Mouse (Mus musculus): ENCODE measurements around the gene Efcab6. TPM values are rescaled to one million over a fixed set of nuclear protein-coding genes. Genes with fewer than 3 reads are reported as not detected.
A peak's percentile ranks its signal among the peaks of the same experiment; 100 is the strongest.

Efcab6 gene
- polyA plus RNA-seq, 1 experiment, result not detected

DNA sequence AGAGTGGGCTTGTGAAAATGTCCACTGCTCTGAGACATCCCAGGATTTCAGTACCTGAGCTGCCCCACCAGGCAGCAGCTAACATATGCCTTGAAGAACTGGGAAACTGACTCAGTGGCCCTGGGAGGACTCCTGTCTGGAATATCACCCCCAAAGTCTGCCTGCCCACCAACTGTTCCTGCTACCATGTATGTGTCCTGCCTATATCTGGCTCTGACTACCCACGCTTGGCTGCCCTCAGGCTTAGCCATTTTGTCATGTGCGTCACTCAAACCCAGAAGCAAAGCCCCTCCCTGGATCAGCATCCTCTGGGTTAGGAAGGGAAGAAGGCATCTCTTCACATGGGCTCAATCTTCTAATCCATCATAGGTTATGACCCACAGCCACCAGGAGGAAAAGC, 14.3 kb upstream of the Efcab6 start:
- Histone ChIP-seq H3K9me3 (replicated peaks; ENCODE audit: control insufficient read depth, insufficient read depth, low read length, poor library complexity, severe bottlenecking) (no peaks in the 10 kb centered on the region), H3K36me3 (ENCODE audit: control insufficient read depth, insufficient read depth, low read length, poor library complexity, severe bottlenecking) (no peaks in the 10 kb centered on the region), H3K4me1 (ENCODE audit: control insufficient read depth, insufficient read depth, low read length) (no peaks in the 10 kb centered on the region), H3K4me3 (ENCODE audit: low read depth, low read length) (no peak overlapping the region), H3K27ac (ENCODE audit: insufficient read depth, low read length) (no peak overlapping the region), H3K9ac (ENCODE audit: low read depth, poor library complexity, severe bottlenecking) (no peak overlapping the region), H3K27me3 (ENCODE audit: control insufficient read depth, insufficient read depth, low read length, poor library complexity, severe bottlenecking) (no peaks in the 10 kb centered on the region)
- TF ChIP-seq CTCF (IDR thresholded peaks at IDR 0.05; ENCODE audit: low read depth, low read length) (no peak), POLR2A (IDR thresholded peaks at IDR 0.05; ENCODE audit: insufficient read depth, low read length) (no peak), EP300 (IDR thresholded peaks at IDR 0.05; ENCODE audit: insufficient read depth, low read depth, low read length) (no peak)

DNA sequence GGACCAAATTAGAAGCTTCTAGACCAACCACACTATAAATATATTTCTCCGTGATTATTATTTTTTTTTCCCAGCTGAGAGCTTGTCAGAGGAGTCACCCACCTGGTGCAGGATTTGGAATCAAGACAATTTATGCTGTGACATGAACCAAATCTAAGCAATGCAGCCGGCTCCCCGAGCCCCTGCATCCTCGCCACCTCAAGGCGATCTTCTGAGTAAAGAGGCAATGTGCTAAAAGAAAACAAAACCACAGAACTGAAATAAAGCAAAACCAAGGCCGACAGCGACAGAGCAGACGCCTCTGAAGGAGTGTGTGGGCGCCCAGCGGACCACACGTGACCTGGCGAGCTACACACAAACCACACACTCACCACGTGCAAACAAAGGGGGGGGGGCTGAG, 13.5 kb upstream of the Efcab6 start:
- H3K9me3 ChIP-seq (replicated peaks; ENCODE audit: control insufficient read depth, insufficient read depth, low read length, poor library complexity, severe bottlenecking), result no peaks in the 10 kb centered on the region
- no peaks in the 10 kb centered on the region for H3K36me3 ChIP-seq (ENCODE audit: control insufficient read depth, insufficient read depth, low read length, poor library complexity, severe bottlenecking)
- TF ChIP-seq EP300 (IDR thresholded peaks at IDR 0.05; ENCODE audit: insufficient read depth, low read depth, low read length) (no peak), POLR2A (IDR thresholded peaks at IDR 0.05; ENCODE audit: insufficient read depth, low read length) (no peak), CTCF (IDR thresholded peaks at IDR 0.05; ENCODE audit: low read depth, low read length) (no peak)
- no peak overlapping the region for H3K27ac ChIP-seq (ENCODE audit: insufficient read depth, low read length)
- no peak overlapping the region for H3K4me3 ChIP-seq (ENCODE audit: low read depth, low read length)
- no peaks in the 10 kb centered on the region for H3K4me1 ChIP-seq (ENCODE audit: control insufficient read depth, insufficient read depth, low read length)
- H3K9ac ChIP-seq (ENCODE audit: low read depth, poor library complexity, severe bottlenecking), result no peak overlapping the region
- no peaks in the 10 kb centered on the region for H3K27me3 ChIP-seq (ENCODE audit: control insufficient read depth, insufficient read depth, low read length, poor library complexity, severe bottlenecking)

DNA sequence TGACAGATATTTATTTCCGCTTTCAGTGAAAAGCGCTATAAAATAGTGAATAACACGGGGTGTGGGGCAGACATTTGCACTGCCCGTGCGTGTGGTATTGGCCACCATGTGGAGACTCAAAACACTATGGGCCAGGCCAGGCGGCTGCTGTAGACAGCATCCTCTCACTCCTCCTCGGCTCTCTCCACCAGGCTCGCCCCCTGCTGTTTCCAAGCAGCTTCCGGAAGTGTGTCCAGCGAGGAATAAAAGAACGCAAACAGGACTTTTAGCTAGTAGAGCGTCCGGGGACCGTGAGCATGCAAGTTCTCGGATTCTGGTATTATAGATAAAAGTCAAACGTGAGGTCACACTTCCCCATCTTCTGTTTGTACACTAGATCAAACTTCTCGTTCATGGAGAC, 12.0 kb upstream of the Efcab6 start:
- Histone ChIP-seq H3K27ac (ENCODE audit: insufficient read depth, low read length) (no peak overlapping the region), H3K9me3 (replicated peaks; ENCODE audit: control insufficient read depth, insufficient read depth, low read length, poor library complexity, severe bottlenecking) (no peaks in the 10 kb centered on the region), H3K4me1 (ENCODE audit: control insufficient read depth, insufficient read depth, low read length) (no peaks in the 10 kb centered on the region), H3K27me3 (ENCODE audit: control insufficient read depth, insufficient read depth, low read length, poor library complexity, severe bottlenecking) (no peaks in the 10 kb centered on the region), H3K4me3 (ENCODE audit: low read depth, low read length) (no peak overlapping the region), H3K36me3 (ENCODE audit: control insufficient read depth, insufficient read depth, low read length, poor library complexity, severe bottlenecking) (no peaks in the 10 kb centered on the region), H3K9ac (ENCODE audit: low read depth, poor library complexity, severe bottlenecking) (no peak overlapping the region)
- no peak for TF ChIP-seq CTCF (IDR thresholded peaks at IDR 0.05; ENCODE audit: low read depth, low read length)
- TF ChIP-seq POLR2A (IDR thresholded peaks at IDR 0.05; ENCODE audit: insufficient read depth, low read length), result no peak
- no peak for TF ChIP-seq EP300 (IDR thresholded peaks at IDR 0.05; ENCODE audit: insufficient read depth, low read depth, low read length)

DNA sequence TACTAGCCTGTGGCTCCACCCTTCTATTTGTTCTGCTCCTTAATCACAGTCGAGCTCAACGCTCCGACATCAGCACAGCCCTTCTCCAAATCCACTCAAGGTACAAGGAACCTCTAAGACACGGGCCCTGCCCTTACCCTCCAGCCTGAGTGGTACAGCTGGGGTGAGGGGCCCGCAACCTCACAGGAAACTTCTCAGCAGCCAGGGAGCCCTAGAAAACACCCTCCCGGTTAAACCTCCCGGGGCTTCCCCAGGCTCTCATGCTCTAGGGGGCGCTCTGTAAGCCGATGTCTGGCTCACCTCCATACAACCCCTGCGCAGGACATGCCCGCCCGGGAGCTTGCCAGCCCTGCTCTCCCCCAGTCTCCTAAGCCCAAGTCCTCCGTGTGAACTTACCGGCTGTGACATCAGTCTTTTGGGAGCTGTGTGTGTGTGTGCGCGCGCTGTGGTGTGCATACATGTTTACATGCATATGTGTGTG, 9.6 kb upstream of the Efcab6 start:
- H3K36me3 ChIP-seq (ENCODE audit: control insufficient read depth, insufficient read depth, low read length, poor library complexity, severe bottlenecking), result no peaks in the 10 kb centered on the region
- 0 out of 2 replicates have a peak overlapping the region, but pooled peaks have one; percentile 24 for H3K9ac ChIP-seq (ENCODE audit: low read depth, poor library complexity, severe bottlenecking)
- H3K27me3 ChIP-seq (ENCODE audit: control insufficient read depth, insufficient read depth, low read length, poor library complexity, severe bottlenecking), result no peaks in the 10 kb centered on the region
- no peaks in the 10 kb centered on the region for H3K9me3 ChIP-seq (replicated peaks; ENCODE audit: control insufficient read depth, insufficient read depth, low read length, poor library complexity, severe bottlenecking)
- H3K4me1 ChIP-seq (ENCODE audit: control insufficient read depth, insufficient read depth, low read length), result no peaks in the 10 kb centered on the region
- no peak for TF ChIP-seq POLR2A (IDR thresholded peaks at IDR 0.05; ENCODE audit: insufficient read depth, low read length)
- peak; percentile 55 for TF ChIP-seq CTCF (IDR thresholded peaks at IDR 0.05; ENCODE audit: low read depth, low read length)
- no peak overlapping the region for H3K27ac ChIP-seq (ENCODE audit: insufficient read depth, low read length)
- peak overlapping the region; percentile 43 for H3K4me3 ChIP-seq (ENCODE audit: low read depth, low read length)

DNA sequence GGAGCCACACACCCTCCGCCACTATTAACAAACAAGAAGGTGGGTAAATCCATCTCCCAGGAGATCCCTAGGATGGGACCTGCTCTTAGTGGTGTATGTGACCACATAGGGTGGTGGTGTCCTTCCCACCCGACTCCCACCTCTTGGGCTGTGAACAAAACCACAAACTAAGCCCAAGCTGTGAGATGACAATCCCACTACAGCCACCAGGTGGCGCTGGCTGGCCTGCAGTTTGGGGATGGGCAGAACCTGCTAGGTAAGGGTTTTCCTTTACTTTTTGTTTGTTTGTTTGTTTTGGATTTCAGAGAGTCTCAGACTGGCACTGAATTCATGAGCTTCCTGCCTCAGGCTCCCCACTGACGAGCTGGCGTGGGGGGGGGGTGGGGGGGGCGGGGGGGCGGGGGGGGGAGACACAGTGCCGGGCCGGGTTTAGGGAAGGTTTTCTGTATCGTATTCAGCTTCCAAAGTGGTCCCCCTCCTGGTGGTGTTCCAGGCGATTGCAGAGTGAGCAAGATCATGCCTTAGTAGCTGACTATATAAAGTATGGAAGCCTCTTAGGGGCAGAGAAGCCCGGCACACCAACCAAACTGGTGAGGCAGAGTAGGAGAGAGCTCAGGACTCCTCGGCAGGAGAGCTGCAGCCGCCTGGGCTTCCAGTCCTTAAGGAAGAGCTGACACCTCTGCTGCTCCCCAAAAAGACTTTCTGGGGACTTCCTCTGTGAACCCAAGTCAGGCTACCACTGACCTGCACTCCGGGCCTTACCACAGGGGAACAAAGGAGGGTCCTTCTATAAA, 8.9 kb upstream of the Efcab6 start:
- no peak overlapping the region for H3K27ac ChIP-seq (ENCODE audit: insufficient read depth, low read length)
- no peak for TF ChIP-seq EP300 (IDR thresholded peaks at IDR 0.05; ENCODE audit: insufficient read depth, low read depth, low read length)
- no peak for TF ChIP-seq POLR2A (IDR thresholded peaks at IDR 0.05; ENCODE audit: insufficient read depth, low read length)
- TF ChIP-seq CTCF (IDR thresholded peaks at IDR 0.05; ENCODE audit: low read depth, low read length), result peak; percentile 98
- H3K4me1 ChIP-seq (ENCODE audit: control insufficient read depth, insufficient read depth, low read length), result no peaks in the 10 kb centered on the region
- no peaks in the 10 kb centered on the region for H3K36me3 ChIP-seq (ENCODE audit: control insufficient read depth, insufficient read depth, low read length, poor library complexity, severe bottlenecking)
- no peaks in the 10 kb centered on the region for H3K27me3 ChIP-seq (ENCODE audit: control insufficient read depth, insufficient read depth, low read length, poor library complexity, severe bottlenecking)
- H3K9me3 ChIP-seq (replicated peaks; ENCODE audit: control insufficient read depth, insufficient read depth, low read length, poor library complexity, severe bottlenecking), result no peaks in the 10 kb centered on the region
- H3K9ac ChIP-seq (ENCODE audit: low read depth, poor library complexity, severe bottlenecking), result 0 out of 2 replicates have a peak overlapping the region, but pooled peaks have one; percentile 24
- peak overlapping the region; percentile 43 for H3K4me3 ChIP-seq (ENCODE audit: low read depth, low read length)

DNA sequence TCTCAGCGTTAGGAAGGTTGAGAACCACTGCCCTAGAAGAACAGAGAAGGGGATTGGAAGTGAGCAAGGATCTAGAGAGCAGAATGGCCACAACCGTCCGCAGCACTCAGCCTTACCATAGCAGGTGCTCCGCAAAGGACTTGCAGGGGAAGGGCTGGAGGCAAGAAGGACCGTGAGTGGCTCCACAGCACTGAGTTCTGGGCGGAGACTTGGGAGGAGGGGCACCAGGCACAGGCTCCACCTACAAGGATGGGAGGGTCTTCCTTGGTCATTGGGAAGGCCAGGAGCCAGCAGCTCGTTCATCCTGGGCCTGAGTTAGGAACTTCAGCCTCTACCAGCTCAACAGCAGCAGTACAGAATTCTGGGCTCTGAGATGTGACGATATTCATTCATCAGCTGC, 7.9 kb upstream of the Efcab6 start:
- Histone ChIP-seq H3K27ac (ENCODE audit: insufficient read depth, low read length) (no peak overlapping the region), H3K4me1 (ENCODE audit: control insufficient read depth, insufficient read depth, low read length) (peaks cover 1% of the 10 kb centered on the region), H3K9me3 (replicated peaks; ENCODE audit: control insufficient read depth, insufficient read depth, low read length, poor library complexity, severe bottlenecking) (no peaks in the 10 kb centered on the region), H3K4me3 (ENCODE audit: low read depth, low read length) (no peak overlapping the region), H3K27me3 (ENCODE audit: control insufficient read depth, insufficient read depth, low read length, poor library complexity, severe bottlenecking) (no peaks in the 10 kb centered on the region), H3K36me3 (ENCODE audit: control insufficient read depth, insufficient read depth, low read length, poor library complexity, severe bottlenecking) (no peaks in the 10 kb centered on the region), H3K9ac (ENCODE audit: low read depth, poor library complexity, severe bottlenecking) (no peak overlapping the region)
- no peak for TF ChIP-seq EP300 (IDR thresholded peaks at IDR 0.05; ENCODE audit: insufficient read depth, low read depth, low read length)
- TF ChIP-seq CTCF (IDR thresholded peaks at IDR 0.05; ENCODE audit: low read depth, low read length), result no peak
- TF ChIP-seq POLR2A (IDR thresholded peaks at IDR 0.05; ENCODE audit: insufficient read depth, low read length), result no peak

Data from ES-Bruce4 (cell line).